Mouse (Mus musculus): ENCODE data around the gene Gm4177. TPM values are rescaled to one million over a fixed set of nuclear protein-coding genes. Genes with fewer than 3 reads are reported as not detected.
"Not testable (repeated sequence)": the region's sequence is repeated elsewhere in the genome, so short reads cannot be mapped to it uniquely, and the experiment has no call there.

Gm4177 gene
- polyA plus RNA-seq (2016; fragmentation: Nextera tagmentation; extraction: Ambion mirVana), result not detected in 2 replicates

- H3K9me3 ChIP-seq; H3K4me1 ChIP-seq; H3K27me3 ChIP-seq; H3K36me3 ChIP-seq; H3K27ac ChIP-seq; H3K9ac ChIP-seq; ATAC-seq (ENCODE audit: insufficient number of reproducible peaks, insufficient read depth, low FRiP score, low TSS enrichment); H3K4me2 ChIP-seq (replicated peaks); H3K4me3 ChIP-seq: not testable (repeated sequence)
- no CpG with 5 or more reads among the region's 3 CpGs for WGBS
These were observed at the start of gene Gm4177 for GRCm38 (mm10) chr7:21796628-21797027. Gene Gm4177, minus strand, starts transcription at chr7:21796728.

- not testable (repeated sequence) for ATAC-seq (ENCODE audit: insufficient number of reproducible peaks, insufficient read depth, low FRiP score, low TSS enrichment); H3K9ac ChIP-seq; H3K9me3 ChIP-seq; H3K4me2 ChIP-seq (replicated peaks); H3K4me1 ChIP-seq; H3K36me3 ChIP-seq; H3K4me3 ChIP-seq; H3K27me3 ChIP-seq; H3K27ac ChIP-seq
- WGBS, result no CpG with 5 or more reads among the region's 1 CpGs
These were observed 47.6 kb upstream of the Gm4177 start, which contains the start of gene Gm5725 for GRCm38 (mm10) chr7:21844167-21844566. Gene Gm5725, minus strand, starts transcription at chr7:21844267.

- H3K4me3 ChIP-seq; H3K9ac ChIP-seq; H3K27ac ChIP-seq; H3K27me3 ChIP-seq; H3K4me2 ChIP-seq (replicated peaks); H3K9me3 ChIP-seq; ATAC-seq (ENCODE audit: insufficient number of reproducible peaks, insufficient read depth, low FRiP score, low TSS enrichment); H3K4me1 ChIP-seq; H3K36me3 ChIP-seq: not testable (repeated sequence)
- no CpG with 5 or more reads among the region's 1 CpGs for WGBS
These were observed 35.5 kb upstream of the Gm4177 start, which contains the start of gene Vmn1r135 for GRCm38 (mm10) chr7:21832051-21832450. Gene Vmn1r135, plus strand, starts transcription at chr7:21832351.

GRCm38 (mm10) chr7:21761375-21761774 is 35.2 kb downstream of the Gm4177 start, which contains the start of gene Gm4175:
Gene Gm4175, minus strand, starts transcription at chr7:21761475.
- WGBS, result no CpG with 5 or more reads among the region's 5 CpGs
- H3K4me3 ChIP-seq; H3K36me3 ChIP-seq; H3K9me3 ChIP-seq; H3K4me2 ChIP-seq (replicated peaks); H3K9ac ChIP-seq; H3K27me3 ChIP-seq; H3K27ac ChIP-seq; ATAC-seq (ENCODE audit: insufficient number of reproducible peaks, insufficient read depth, low FRiP score, low TSS enrichment); H3K4me1 ChIP-seq: not testable (repeated sequence)

Other genes with a start within 250 kb of the Gm4177 start
- not detected in 2 replicates for gene Vmn1r132, start 182.6 kb downstream of the Gm4177 start, polyA plus RNA-seq (2016; fragmentation: Nextera tagmentation; extraction: Ambion mirVana)
- not detected in 2 replicates for gene Gm4175, start 35.3 kb downstream of the Gm4177 start, polyA plus RNA-seq (2016; fragmentation: Nextera tagmentation; extraction: Ambion mirVana)
- not detected in 2 replicates for gene Vmn1r135, start 35.6 kb upstream of the Gm4177 start, polyA plus RNA-seq (2016; fragmentation: Nextera tagmentation; extraction: Ambion mirVana)
- not detected in 2 replicates for gene Gm5725, start 47.5 kb upstream of the Gm4177 start, polyA plus RNA-seq (2016; fragmentation: Nextera tagmentation; extraction: Ambion mirVana)
- not detected in 2 replicates for gene Gm5891, start 124.6 kb upstream of the Gm4177 start, polyA plus RNA-seq (2016; fragmentation: Nextera tagmentation; extraction: Ambion mirVana)
- gene Vmn1r137, start 197.9 kb upstream of the Gm4177 start, polyA plus RNA-seq (2016; fragmentation: Nextera tagmentation; extraction: Ambion mirVana), result not detected in 2 replicates
- gene Vmn1r138, start 232.2 kb upstream of the Gm4177 start, polyA plus RNA-seq (2016; fragmentation: Nextera tagmentation; extraction: Ambion mirVana), result not detected in 2 replicates